Mouse (Mus musculus) cerebellum, adult 2 months (tissue): Measurements from ENCODE around the gene Olfr190. TPM values are rescaled to one million over a fixed set of nuclear protein-coding genes. Genes with fewer than 3 reads are reported as not detected.

Experiments
- DNase-seq, 2 experiments: peaks; one replicate each; pipeline ENCODE4 v3.0.0; 2021
- H3K27ac ChIP-seq: fragments of 200-500 bp; 2 replicates; pipeline ENCODE4 v1.5.1; 2012; ENCODE audit warnings: low read length, control low read depth, inconsistent platforms; ENCODE audit not compliant: insufficient read depth
- H3K27me3 ChIP-seq: fragments of 200-500 bp; 2 replicates; pipeline ENCODE4 v1.6.1; 2012; ENCODE audit warnings: inconsistent platforms, mild to moderate bottlenecking, low read length, moderate library complexity; ENCODE audit not compliant: control insufficient read depth, insufficient read depth
- H3K4me1 ChIP-seq: fragments of 200-500 bp; 2 replicates; pipeline ENCODE4 v1.6.1; 2011; ENCODE audit warnings: low read length; ENCODE audit not compliant: control insufficient read depth, insufficient read depth
- H3K4me3 ChIP-seq: fragments of 200-500 bp; replicated peaks from 2 replicates; pipeline ENCODE3; 2011; ENCODE audit warnings: mild to moderate bottlenecking, low read depth, low read length, control low read depth; ENCODE audit not compliant: insufficient read depth
- CTCF ChIP-seq: fragments of 200-500 bp; IDR thresholded peaks from 2 replicates; pipeline ENCODE4 v1.5.1; 2011; ENCODE audit warnings: low read depth, mild to moderate bottlenecking, control low read depth, low read length, moderate library complexity, borderline replicate concordance; ENCODE audit not compliant: insufficient read depth
- POLR2A ChIP-seq: fragments of 200-500 bp; IDR thresholded peaks from 2 replicates; pipeline ENCODE4 v1.6.1; 2011; ENCODE audit warnings: low read length, control low read depth, borderline replicate concordance; ENCODE audit not compliant: insufficient read depth
- WGBS: fragments of 180-500 bp; shearing (Covaris S2); methylation state at CpG from one replicate; pipeline ENCODE4 v1.1.7; 2018; 5-methylcytosine and 5-hydroxymethylcytosine counted together
- polyA plus RNA-seq: library from polyadenylated mRNA; depleted of rRNA; stranded (reverse); fragments of >200 nt; gene quantifications from 2 replicates; pipeline ENCODE4 v1.2.3, GENCODE M21; 2012; rRNA removed

Gene Olfr190
- polyA plus RNA-seq, 1 experiment = not detected

GRCm38 (mm10) chr16:59048860-59049259, 28.9 kb downstream of the Olfr190 start:
- no peak for TF ChIP-seq CTCF
- TF ChIP-seq POLR2A = no peak
- Histone ChIP-seq H3K4me1 (no peaks in the 10 kb centered on the region), H3K27me3 (no peaks in the 10 kb centered on the region), H3K4me3 (no peak overlapping the region), H3K27ac (no peak overlapping the region)
- WGBS = 77% methylated on average over 1 of the region's 1 CpGs
- no peak for DNase-seq

GRCm38 (mm10) chr16:59047579-59047978, 30.2 kb downstream of the Olfr190 start:
- no peak for DNase-seq
- WGBS = 52% methylated on average over 4 of the region's 4 CpGs
- no peaks in the 10 kb centered on the region for H3K4me1 ChIP-seq
- TF ChIP-seq CTCF = no peak
- no peak for TF ChIP-seq POLR2A
- no peaks in the 10 kb centered on the region for H3K27me3 ChIP-seq
- H3K4me3 ChIP-seq = no peak overlapping the region
- no peak overlapping the region for H3K27ac ChIP-seq

GRCm38 (mm10) chr16:59045835-59046234, 32.0 kb downstream of the Olfr190 start:
- no peak for DNase-seq
- TF ChIP-seq POLR2A (no peak), CTCF (no peak)

GRCm38 (mm10) chr16:59039710-59040109, 38.1 kb downstream of the Olfr190 start, which contains the start of gene Olfr187:
Gene Olfr187, minus strand, starts transcription at chr16:59039767.
- H3K27me3 ChIP-seq = no peaks in the 10 kb centered on the region
- no peak for TF ChIP-seq CTCF
- no peak for TF ChIP-seq POLR2A
- no peaks in the 10 kb centered on the region for H3K4me1 ChIP-seq
- H3K4me3 ChIP-seq = no peak within 1 kb of the TSS
- WGBS = 90% methylated on average over 7 of the region's 7 CpGs
- DNase-seq = no peak
- no peak within 1 kb of the TSS for H3K27ac ChIP-seq

More at GRCm38 (mm10) chr16:59045835-59046234, 32.0 kb downstream of the Olfr190 start:
- Histone ChIP-seq H3K4me3 (no peak overlapping the region), H3K27me3 (no peaks in the 10 kb centered on the region), H3K4me1 (no peaks in the 10 kb centered on the region), H3K27ac (no peak overlapping the region)
- 79% methylated on average over 3 of the region's 3 CpGs for WGBS

- WGBS = 91% methylated on average over 4 of the region's 4 CpGs
- Histone ChIP-seq H3K4me3 (no peak within 1 kb of the TSS), H3K27me3 (no peaks in the 10 kb centered on the region), H3K27ac (no peak within 1 kb of the TSS), H3K4me1 (no peaks in the 10 kb centered on the region)
- TF ChIP-seq POLR2A (no peak), CTCF (no peak)
- no peak for DNase-seq
Measured at GRCm38 (mm10) chr16:59030191-59030590, 47.6 kb downstream of the Olfr190 start, which contains the start of gene Olfr186. Gene Olfr186, minus strand, starts transcription at chr16:59030291.

Other genes with a start within 250 kb of the Olfr190 start
- gene Olfr177, start 203.2 kb downstream of the Olfr190 start, polyA plus RNA-seq = not detected in 2 replicates
- gene Olfr178, start 185.9 kb downstream of the Olfr190 start, polyA plus RNA-seq = not detected in 2 replicates
- gene Olfr181, start 149.2 kb downstream of the Olfr190 start, polyA plus RNA-seq = not detected in 2 replicates
- not detected in 2 replicates for gene Olfr180, start 148.6 kb downstream of the Olfr190 start, polyA plus RNA-seq
- gene Olfr183, start 82.6 kb downstream of the Olfr190 start, polyA plus RNA-seq = not detected in 2 replicates
- gene Olfr186, start 47.7 kb downstream of the Olfr190 start, polyA plus RNA-seq = not detected in 2 replicates
- not detected in 2 replicates for gene Olfr187, start 38.2 kb downstream of the Olfr190 start, polyA plus RNA-seq
- gene Olfr191, start 11.8 kb upstream of the Olfr190 start, polyA plus RNA-seq = not detected in 2 replicates
- not detected in 2 replicates for gene Olfr193, start 33.9 kb upstream of the Olfr190 start, polyA plus RNA-seq
- not detected in 2 replicates for gene Olfr194, start 43.1 kb upstream of the Olfr190 start, polyA plus RNA-seq
- not detected in 2 replicates for gene Olfr195, start 69.0 kb upstream of the Olfr190 start, polyA plus RNA-seq
- not detected in 2 replicates for gene Olfr196, start 92.4 kb upstream of the Olfr190 start, polyA plus RNA-seq
- not detected in 2 replicates for gene Olfr198, start 125.5 kb upstream of the Olfr190 start, polyA plus RNA-seq
- not detected in 2 replicates for gene Olfr199, start 141.8 kb upstream of the Olfr190 start, polyA plus RNA-seq
- not detected in 2 replicates for gene Olfr201, start 194.6 kb upstream of the Olfr190 start, polyA plus RNA-seq
- not detected in 2 replicates for gene Olfr202, start 208.8 kb upstream of the Olfr190 start, polyA plus RNA-seq
- not detected in 2 replicates for gene Olfr203, start 220.9 kb upstream of the Olfr190 start, polyA plus RNA-seq
- 0.02 TPM in 1 of 2 replicates, not detected in the other for gene Olfr204, start 240.2 kb upstream of the Olfr190 start, polyA plus RNA-seq